Mouse (Mus musculus) forebrain, embryonic 12.5 days (tissue): ENCODE results near the gene Elmod1. TPM values are rescaled to one million over a fixed set of nuclear protein-coding genes. Genes with fewer than 3 reads are reported as not detected.
"Not testable (repeated sequence)": the region's sequence is repeated elsewhere in the genome, so short reads cannot be mapped to it uniquely, and the experiment has no call there.

Experiments
- ATAC-seq: fragments of 200-750 bp; cut with Nextera tagmentation; 2 replicates; pipeline ENCODE4 v1.8.0; 2017; ENCODE audit warnings: moderate TSS enrichment; ENCODE audit not compliant: low FRiP score
- H3K27ac ChIP-seq: fragments of 300-500 bp; sonication (generic); 2 replicates; pipeline ENCODE4 v1.5.1; 2016; ENCODE audit warnings: mild to moderate bottlenecking
- H3K27me3 ChIP-seq: fragments of 300-500 bp; sonication (generic); 2 replicates; pipeline ENCODE4 v1.6.1; 2016; ENCODE audit warnings: mild to moderate bottlenecking
- H3K36me3 ChIP-seq: fragments of 300-500 bp; sonication (generic); replicated peaks from 2 replicates; pipeline ENCODE4 v1.6.1; 2016; ENCODE audit warnings: mild to moderate bottlenecking
- H3K4me1 ChIP-seq: fragments of 300-500 bp; sonication (generic); 2 replicates; pipeline ENCODE4 v1.6.1; 2016
- H3K4me2 ChIP-seq: fragments of 300-500 bp; sonication (generic); 2 replicates; pipeline ENCODE4 v1.6.1; 2016; ENCODE audit warnings: mild to moderate bottlenecking, moderate library complexity
- H3K4me3 ChIP-seq: fragments of 300-500 bp; sonication (generic); replicated peaks from 2 replicates; pipeline ENCODE4 v1.5.1; 2016; ENCODE audit warnings: mild to moderate bottlenecking
- H3K9ac ChIP-seq: fragments of 300-500 bp; sonication (generic); 2 replicates; pipeline ENCODE4 v1.6.1; 2016; ENCODE audit warnings: mild to moderate bottlenecking
- H3K9me3 ChIP-seq: fragments of 300-500 bp; sonication (generic); 2 replicates; pipeline ENCODE4 v1.6.1; 2016
- WGBS: fragments of 180-500 bp; shearing (Covaris S2); methylation state at CpG from one replicate; pipeline ENCODE4 v1.1.7; 2016; 5-methylcytosine and 5-hydroxymethylcytosine counted together
- polyA plus RNA-seq: library from polyadenylated mRNA; unstranded; fragments of >200 nt; fragmentation: Nextera tagmentation; extraction: Ambion mirVana; gene quantifications from 2 replicates; pipeline ENCODE4 v1.2.1, GENCODE M21; 2016

Elmod1 gene
- polyA plus RNA-seq: 4.6 and 5.9 TPM in 2 replicates

GRCm38 (mm10) chr9:53975122-53975518 lies at the start of gene Elmod1:
Gene Elmod1 (minus strand): TSS chr9:53975301.
- Histone ChIP-seq H3K27me3 (peaks cover 29% of the 10 kb centered on the region), H3K27ac (peak within 1 kb of the TSS; percentile 50; the same call in 1 of the 2 replicates), H3K9me3 (no peaks in the 10 kb centered on the region), H3K4me1 (peaks cover 11% of the 10 kb centered on the region; the same call in 1 of the 2 replicates), H3K9ac (peak within 1 kb of the TSS; percentile 73), H3K4me2 (peak within 1 kb of the TSS; percentile 91), H3K4me3 (peak within 1 kb of the TSS; percentile 68), H3K36me3 (no peaks in the 10 kb centered on the region)
- peak; percentile 91 for ATAC-seq
- under 1% methylated on average over 36 of the region's 36 CpGs for WGBS

- no peak overlapping the region for H3K9ac ChIP-seq
- no peak overlapping the region for H3K4me2 ChIP-seq
- no peaks in the 10 kb centered on the region for H3K36me3 ChIP-seq
- no peak for ATAC-seq
- 89% methylated on average over 3 of the region's 3 CpGs for WGBS
- H3K27me3 ChIP-seq: no peaks in the 10 kb centered on the region
- no peak overlapping the region for H3K27ac ChIP-seq
- H3K9me3 ChIP-seq: no peaks in the 10 kb centered on the region
- H3K4me3 ChIP-seq: no peak overlapping the region
- no peaks in the 10 kb centered on the region for H3K4me1 ChIP-seq
Observed at GRCm38 (mm10) chr9:54022795-54023194, 47.7 kb upstream of the Elmod1 start.

GRCm38 (mm10) chr9:53994528-53994927 lies 19.4 kb upstream of the Elmod1 start:
- no peak for ATAC-seq
- H3K4me1 ChIP-seq: no peaks in the 10 kb centered on the region
- no peak overlapping the region for H3K4me3 ChIP-seq
- no peak overlapping the region for H3K9ac ChIP-seq
- H3K36me3 ChIP-seq: no peaks in the 10 kb centered on the region
- H3K4me2 ChIP-seq: no peak overlapping the region
- H3K27ac ChIP-seq: no peak overlapping the region
- H3K9me3 ChIP-seq: no peaks in the 10 kb centered on the region
- 66% methylated on average over 1 of the region's 1 CpGs for WGBS
- H3K27me3 ChIP-seq: no peaks in the 10 kb centered on the region

- not testable (repeated sequence) for H3K4me2 ChIP-seq, H3K27ac ChIP-seq, H3K36me3 ChIP-seq, H3K4me1 ChIP-seq, H3K9ac ChIP-seq, H3K9me3 ChIP-seq, ATAC-seq, H3K4me3 ChIP-seq, H3K27me3 ChIP-seq
Observed at GRCm38 (mm10) chr9:53992567-53992966, 17.5 kb upstream of the Elmod1 start.

- no peaks in the 10 kb centered on the region for H3K36me3 ChIP-seq
- H3K27ac ChIP-seq: no peak overlapping the region
- H3K9ac ChIP-seq: no peak overlapping the region
- H3K4me3 ChIP-seq: no peak overlapping the region
- no peak overlapping the region for H3K4me2 ChIP-seq
- 8% methylated on average over 3 of the region's 3 CpGs for WGBS
- no peaks in the 10 kb centered on the region for H3K27me3 ChIP-seq
- no peaks in the 10 kb centered on the region for H3K4me1 ChIP-seq
- ATAC-seq: peak; percentile 79
- H3K9me3 ChIP-seq: no peaks in the 10 kb centered on the region
Observed at GRCm38 (mm10) chr9:53990921-53991320, 15.8 kb upstream of the Elmod1 start.

GRCm38 (mm10) chr9:53986972-53987371 lies 11.9 kb upstream of the Elmod1 start:
- H3K4me3 ChIP-seq: no peak overlapping the region
- H3K27me3 ChIP-seq: 0 out of 2 replicates have a peak, but pooled peaks cover 2% of the 10 kb centered on the region
- no peaks in the 10 kb centered on the region for H3K36me3 ChIP-seq
- no peak for ATAC-seq
- no peaks in the 10 kb centered on the region for H3K4me1 ChIP-seq
- H3K27ac ChIP-seq: no peak overlapping the region
- no peak overlapping the region for H3K4me2 ChIP-seq
- WGBS: 39% methylated on average over 3 of the region's 3 CpGs
- H3K9me3 ChIP-seq: no peaks in the 10 kb centered on the region
- no peak overlapping the region for H3K9ac ChIP-seq

GRCm38 (mm10) chr9:53984868-53985267 lies 9.8 kb upstream of the Elmod1 start:
- Histone ChIP-seq H3K4me3 (no peak overlapping the region), H3K9ac (no peak overlapping the region), H3K27me3 (0 out of 2 replicates have a peak, but pooled peaks cover 2% of the 10 kb centered on the region), H3K36me3 (no peaks in the 10 kb centered on the region), H3K27ac (no peak overlapping the region), H3K9me3 (no peaks in the 10 kb centered on the region), H3K4me2 (no peak overlapping the region), H3K4me1 (no peaks in the 10 kb centered on the region)
- WGBS: 28% methylated on average over 9 of the region's 9 CpGs
- peak; percentile 55; the same call in 1 of the 2 replicates for ATAC-seq

GRCm38 (mm10) chr9:53974328-53975121 lies 576 bp downstream of the Elmod1 start:
- Histone ChIP-seq H3K9me3 (no peaks in the 10 kb centered on the region), H3K27ac (peak overlapping the region; percentile 50; the same call in 1 of the 2 replicates), H3K4me3 (peak overlapping the region; percentile 68), H3K27me3 (peaks cover 29% of the 10 kb centered on the region), H3K9ac (peak overlapping the region; percentile 73), H3K4me2 (peak overlapping the region; percentile 91), H3K4me1 (peaks cover 11% of the 10 kb centered on the region; the same call in 1 of the 2 replicates), H3K36me3 (no peaks in the 10 kb centered on the region)
- ATAC-seq: peak; percentile 75
- under 1% methylated on average over 42 of the region's 42 CpGs for WGBS

- ATAC-seq: no peak; the same call in 1 of the 2 replicates
- Histone ChIP-seq H3K27ac (no peak overlapping the region; the same call in 1 of the 2 replicates), H3K4me3 (peak overlapping the region; percentile 68), H3K36me3 (no peaks in the 10 kb centered on the region), H3K4me2 (peak overlapping the region; percentile 91), H3K9ac (peak overlapping the region; percentile 73; the same call in 1 of the 2 replicates), H3K27me3 (peaks cover 29% of the 10 kb centered on the region), H3K4me1 (peaks cover 11% of the 10 kb centered on the region; the same call in 1 of the 2 replicates), H3K9me3 (no peaks in the 10 kb centered on the region)
- 17% methylated on average over 13 of the region's 13 CpGs for WGBS
Observed at GRCm38 (mm10) chr9:53973929-53974327, 1.2 kb downstream of the Elmod1 start.

GRCm38 (mm10) chr9:53973241-53973640 lies 1.9 kb downstream of the Elmod1 start:
- H3K9me3 ChIP-seq: no peaks in the 10 kb centered on the region
- H3K36me3 ChIP-seq: no peaks in the 10 kb centered on the region
- H3K27me3 ChIP-seq: peaks cover 29% of the 10 kb centered on the region
- no peak overlapping the region for H3K27ac ChIP-seq
- WGBS: 54% methylated on average over 5 of the region's 5 CpGs
- H3K9ac ChIP-seq: no peak overlapping the region
- H3K4me2 ChIP-seq: no peak overlapping the region; the same call in 1 of the 2 replicates
- ATAC-seq: no peak
- peaks cover 11% of the 10 kb centered on the region; the same call in 1 of the 2 replicates for H3K4me1 ChIP-seq
- H3K4me3 ChIP-seq: 0 out of 2 replicates have a peak overlapping the region, but pooled peaks have one; percentile 10

- no peak overlapping the region for H3K9ac ChIP-seq
- H3K4me1 ChIP-seq: peaks cover 14% of the 10 kb centered on the region
- no peak overlapping the region for H3K4me2 ChIP-seq
- no peak overlapping the region for H3K27ac ChIP-seq
- ATAC-seq: no peak
- no peak overlapping the region for H3K4me3 ChIP-seq
- peaks cover 29% of the 10 kb centered on the region for H3K27me3 ChIP-seq
- no peaks in the 10 kb centered on the region for H3K9me3 ChIP-seq
- H3K36me3 ChIP-seq: no peaks in the 10 kb centered on the region
Observed at GRCm38 (mm10) chr9:53972358-53972757, 2.7 kb downstream of the Elmod1 start.

- Histone ChIP-seq H3K27me3 (no peaks in the 10 kb centered on the region), H3K4me3 (no peak overlapping the region), H3K27ac (no peak overlapping the region), H3K9me3 (no peaks in the 10 kb centered on the region), H3K4me2 (no peak overlapping the region), H3K4me1 (peaks cover 3% of the 10 kb centered on the region; the same call in 1 of the 2 replicates), H3K9ac (no peak overlapping the region), H3K36me3 (no peaks in the 10 kb centered on the region)
- 64% methylated on average over 9 of the region's 9 CpGs for WGBS
- ATAC-seq: no peak
Observed at GRCm38 (mm10) chr9:53967610-53968368, 7.3 kb downstream of the Elmod1 start.
